10 mouse cellular contexts compared by ENCODE assay signal in genomic region chr12:31896295-31896694, GRCm38 (mm10). TPM values are rescaled to one million over a fixed set of nuclear protein-coding genes. Genes with fewer than 3 reads are reported as not detected.
DNase-seq lines count a peak whose midpoint lies in the region; ATAC-seq and TF ChIP-seq lines count a peak whose summit lies in the region.
"Had no signal": no experiment of that assay in that cellular context is flagged by ENCODE, and none has a peak within 500 bp of the region (broad histone marks: within the 10 kb centered on the region; RNA-seq: fewer than 3 reads in every experiment).

No protein-coding gene starts in this region.

- peaks cover 30% of the 10 kb centered on the region for H3K4me1 ChIP-seq in forebrain, embryonic 15.5 days
- peaks cover 24% of the 10 kb centered on the region for H3K4me1 ChIP-seq in limb, embryonic 12.5 days (replicated peaks)
- H3K4me1 ChIP-seq in olfactory bulb, adult 2 months (ENCODE audit: control insufficient read depth, insufficient read depth, low read length), result peaks cover 17% of the 10 kb centered on the region

- 15% methylated on average over 5 of the region's 5 CpGs for WGBS in forebrain, embryonic 15.5 days
- 29% methylated on average over 5 of the region's 5 CpGs for WGBS in limb, embryonic 12.5 days
- 50% methylated on average over 5 of the region's 5 CpGs for WGBS in olfactory bulb, adult 2 months

- peak; percentile 56; the same call in 1 of the 2 replicates for ATAC-seq in forebrain, embryonic 15.5 days (replicated peaks)
- ATAC-seq in limb, embryonic 12.5 days (ENCODE audit: insufficient number of reproducible peaks, insufficient read depth, low FRiP score, low TSS enrichment, low read depth), result no peak
- no peak for ATAC-seq in inflammation-experienced regulatory T-cells, adult 6 months

- TF ChIP-seq POLR2A in olfactory bulb, adult 2 months (IDR thresholded peaks at IDR 0.05; ENCODE audit: insufficient read depth, low read depth, low read length), result no peak

- H3K4me2 ChIP-seq in forebrain, embryonic 15.5 days (replicated peaks), result no peak overlapping the region
- no peak overlapping the region for H3K4me2 ChIP-seq in limb, embryonic 12.5 days
- H3K4me2 ChIP-seq: kidney, embryonic 15.5 days had no signal

- peak overlapping the region; percentile 82 for H3K27ac ChIP-seq in layer of hippocampus, adult 2 months
- H3K27ac ChIP-seq in forebrain, embryonic 15.5 days (replicated peaks), result peak overlapping the region; percentile 55
- H3K27ac ChIP-seq in limb, embryonic 12.5 days, result peak overlapping the region; percentile 69
- peak overlapping the region; percentile 58 for H3K27ac ChIP-seq in olfactory bulb, adult 2 months (ENCODE audit: insufficient read depth, low read depth, low read length)
- H3K27ac ChIP-seq: kidney, embryonic 15.5 days had no signal

- no peak overlapping the region for H3K4me3 ChIP-seq in layer of hippocampus, adult 2 months
- H3K4me3 ChIP-seq in forebrain, embryonic 15.5 days, result no peak overlapping the region
- no peak overlapping the region for H3K4me3 ChIP-seq in limb, embryonic 12.5 days (replicated peaks)
- no peak overlapping the region for H3K4me3 ChIP-seq in olfactory bulb, adult 2 months (ENCODE audit: insufficient read depth, low read depth, low read length)
- H3K4me3 ChIP-seq: erythroblast, embryonic 14.5 days; kidney, embryonic 15.5 days had no signal

- H3K9ac ChIP-seq in forebrain, embryonic 15.5 days (replicated peaks), result no peak overlapping the region
- H3K9ac ChIP-seq in limb, embryonic 12.5 days (replicated peaks), result no peak overlapping the region
- H3K9ac ChIP-seq: kidney, embryonic 15.5 days had no signal

- no peaks in the 10 kb centered on the region for H3K36me3 ChIP-seq in forebrain, embryonic 15.5 days
- no peaks in the 10 kb centered on the region; the same call in 1 of the 2 replicates for H3K36me3 ChIP-seq in limb, embryonic 12.5 days
- H3K36me3 ChIP-seq: kidney, embryonic 15.5 days had no signal

- H3K27me3 ChIP-seq in forebrain, embryonic 15.5 days, result no peaks in the 10 kb centered on the region
- no peaks in the 10 kb centered on the region for H3K27me3 ChIP-seq in limb, embryonic 12.5 days
- H3K27me3 ChIP-seq: kidney, embryonic 15.5 days had no signal

- no peak for TF ChIP-seq CTCF in layer of hippocampus, adult 2 months (conservative IDR thresholded peaks at IDR 0.05)
- no peak for TF ChIP-seq CTCF in olfactory bulb, adult 2 months (IDR thresholded peaks at IDR 0.05; ENCODE audit: insufficient read depth, low read depth, low read length)

- H3K9me3 ChIP-seq in forebrain, embryonic 15.5 days, result no peaks in the 10 kb centered on the region
- H3K9me3 ChIP-seq in limb, embryonic 12.5 days, result no peaks in the 10 kb centered on the region
- H3K9me3 ChIP-seq: kidney, embryonic 15.5 days had no signal

- no peak for DNase-seq in layer of hippocampus, adult 2 months (ENCODE audit: low spot score in 2 of 2)
- no peak for DNase-seq in layer of hippocampus, adult 9-11 months
- DNase-seq in ovary, postnatal 14 days (ENCODE audit: low spot score), result no peak
- DNase-seq: thymus, postnatal 14 days had no signal

RNA-seq across cellular contexts. Expression of gene Hbp1, which starts 54.0 kb away (rescaled TPM):
- 10 to 100 TPM; 26.4 to 28.8 TPM for total RNA-seq in layer of hippocampus, adult 2 months (2021)
- 85.6 and 87.7 TPM in 2 replicates for polyA plus RNA-seq in forebrain, embryonic 15.5 days (2015; fragmentation: Nextera tagmentation; extraction: Ambion mirVana)
- 133 and 134 TPM in 2 replicates for polyA plus RNA-seq in limb, embryonic 12.5 days (2016; fragmentation: Nextera tagmentation; extraction: Ambion mirVana)
- polyA plus RNA-seq in olfactory bulb, adult 2 months (2012; ENCODE audit: insufficient read depth, insufficient read length, low replicate concordance, missing spikeins), result not detected in 2 replicates
- 100 to 1,000 TPM in 2 of 3 experiments, 10 to 100 TPM in 1; 90.3 to 147 (median 141) TPM for polyA plus RNA-seq in inflammation-experienced regulatory T-cells, adult 6 months (2017; shearing (Covaris generic))

Comparison
In these comparisons a context has a peak if more than half of its experiments do, and no peak if none do; other contexts are left out.
1. RNA of gene Hbp1, which starts 54.0 kb away (polyA plus RNA-seq): 90.3 to 147 TPM in inflammation-experienced regulatory T-cells, adult 6 months, 133 to 134 TPM in limb, embryonic 12.5 days and 85.6 to 87.7 TPM in forebrain, embryonic 15.5 days; not detected in olfactory bulb, adult 2 months; every median in the first group is over 10 times any median in the second.
2. Peak in every context shown above with its lines, with median percentiles within 50 percentile points of each other: H3K27ac ChIP-seq.